In the genomic region with DNA sequence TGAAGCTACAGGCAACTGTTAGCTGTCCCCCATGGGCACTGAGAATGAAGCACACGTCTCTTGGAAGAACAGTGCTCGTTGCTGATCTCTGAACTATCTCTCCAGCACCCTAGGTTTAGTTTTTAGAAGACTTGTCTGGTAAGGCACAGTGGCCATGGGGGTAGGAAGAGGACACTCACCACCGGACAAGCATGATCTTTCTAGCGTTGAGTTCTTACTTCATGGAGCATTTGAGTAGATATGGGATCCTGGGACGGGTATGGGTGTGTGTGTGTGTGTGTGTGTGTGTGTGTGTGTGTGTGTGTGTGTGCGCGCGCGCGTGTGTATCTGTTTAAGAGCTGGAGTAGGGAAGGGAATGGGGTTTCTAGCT, we compare ENCODE assay signal across 8 mouse cellular contexts. TPM values are rescaled to one million over a fixed set of nuclear protein-coding genes. Genes with fewer than 3 reads are reported as not detected.
A peak's percentile ranks its signal among the peaks of the same experiment; 100 is the strongest.
DNase-seq lines count a peak whose midpoint lies in the region; ATAC-seq and TF ChIP-seq lines count a peak whose summit lies in the region.

TSS of gene Cbarp (minus strand) at position 170 of the 370 bp plus-strand sequence.

- TF ChIP-seq CTCF in layer of hippocampus, adult 2 months (conservative IDR thresholded peaks at IDR 0.05): no peak
- TF ChIP-seq CTCF in liver, embryonic 14.5 days (IDR thresholded peaks at IDR 0.05; ENCODE audit: low read depth): no peak

- H3K36me3 ChIP-seq in hindbrain, embryonic 12.5 days: peaks cover 30% of the 10 kb centered on the region
- H3K36me3 ChIP-seq in liver, embryonic 14.5 days (replicated peaks; ENCODE audit: control insufficient read depth, insufficient read depth, low read depth): peaks cover 15% of the 10 kb centered on the region

- peaks cover 19% of the 10 kb centered on the region for H3K27me3 ChIP-seq in hindbrain, embryonic 12.5 days
- peaks cover 33% of the 10 kb centered on the region for H3K27me3 ChIP-seq in liver, embryonic 14.5 days (ENCODE audit: control insufficient read depth, insufficient read depth, low read length)

- H3K4me3 ChIP-seq in layer of hippocampus, adult 2 months: peak within 1 kb of the TSS; percentile 85
- H3K4me3 ChIP-seq in hindbrain, embryonic 12.5 days: peak within 1 kb of the TSS; percentile 72
- H3K4me3 ChIP-seq in liver, embryonic 14.5 days (ENCODE audit: insufficient read depth in 1 of 2, low read depth in 2 of 2, low read length in 2 of 2): peak within 1 kb of the TSS; percentile 62 to 71

- 77% methylated on average over 10 of the region's 10 CpGs for WGBS in hindbrain, embryonic 12.5 days
- 67% methylated on average over 10 of the region's 10 CpGs for WGBS in liver, embryonic 14.5 days (ENCODE audit: insufficient replicate concordance)

- peaks cover 54% of the 10 kb centered on the region for H3K4me1 ChIP-seq in hindbrain, embryonic 12.5 days
- H3K4me1 ChIP-seq in liver, embryonic 14.5 days (replicated peaks; ENCODE audit: control insufficient read depth in 2 of 2, insufficient read depth in 2 of 2, low read length in 1 of 2): peaks cover 5 to 26% of the 10 kb centered on the region in 2 experiments

- no peaks in the 10 kb centered on the region for H3K9me3 ChIP-seq in hindbrain, embryonic 12.5 days (replicated peaks)
- no peaks in the 10 kb centered on the region for H3K9me3 ChIP-seq in liver, embryonic 14.5 days (ENCODE audit: control insufficient read depth, low read length)

- H3K4me2 ChIP-seq in hindbrain, embryonic 12.5 days (replicated peaks): peak within 1 kb of the TSS; percentile 96
- peak within 1 kb of the TSS; percentile 94 for H3K4me2 ChIP-seq in liver, embryonic 14.5 days (ENCODE audit: low read depth)

- DNase-seq in layer of hippocampus, adult 2 months (ENCODE audit: low spot score in 2 of 2): no peak
- DNase-seq in layer of hippocampus, adult 11-12 months (ENCODE audit: low spot score): no peak
- DNase-seq in adrenal gland, postnatal 4 days (ENCODE audit: low spot score in 2 of 2): no peak
- DNase-seq in liver, embryonic 14.5 days (ENCODE audit: low read depth in 3 of 3, low spot score in 3 of 3): no peak
- DNase-seq in embryo, embryonic 10 days (ENCODE audit: low spot score): no peak
- no peak for DNase-seq in embryo, embryonic 11 days
- DNase-seq in lung, postnatal 10 days: no peak

- H3K27ac ChIP-seq in layer of hippocampus, adult 2 months: peak within 1 kb of the TSS; percentile 99
- peak within 1 kb of the TSS; percentile 96 for H3K27ac ChIP-seq in hindbrain, embryonic 12.5 days
- H3K27ac ChIP-seq in liver, embryonic 14.5 days: peak within 1 kb of the TSS; percentile 83

- peak within 1 kb of the TSS; percentile 59 for H3K9ac ChIP-seq in hindbrain, embryonic 12.5 days
- peak within 1 kb of the TSS; percentile 60 for H3K9ac ChIP-seq in liver, embryonic 14.5 days (replicated peaks)

- ATAC-seq in hindbrain, embryonic 12.5 days (ENCODE audit: low FRiP score): no peak
- ATAC-seq in liver, embryonic 14.5 days (ENCODE audit: insufficient read depth): no peak

- TF ChIP-seq EP300 in liver, embryonic 14.5 days (IDR thresholded peaks at IDR 0.05; ENCODE audit: low read depth): no peak

RNA-seq across cellular contexts. Expression of gene Cbarp, which starts in this region (rescaled TPM):
- total RNA-seq in layer of hippocampus, adult 2 months (2021): 100 to 1,000 TPM; 331 to 341 TPM
- total RNA-seq in adrenal gland, postnatal 4 days (2021): 10 to 100 TPM; 49.1 to 72.7 TPM
- 18.4 and 22.3 TPM in 2 replicates for polyA plus RNA-seq in hindbrain, embryonic 12.5 days (2016; fragmentation: Nextera tagmentation; extraction: Ambion mirVana)
- 1.8 and 2.2 TPM in 2 replicates for polyA plus RNA-seq in liver, embryonic 14.5 days (2012; rRNA removed)
- 0.42 and 1.1 TPM in 2 replicates for polyA plus RNA-seq in liver, embryonic 14.5 days (2014; fragmentation: Nextera tagmentation; extraction: Ambion mirVana)

Comparison
In these comparisons a context has a peak if more than half of its experiments do, and no peak if none do; other contexts are left out.
1. RNA of gene Cbarp (total RNA-seq): 331 to 341 TPM in layer of hippocampus, adult 2 months; 49.1 to 72.7 TPM in adrenal gland, postnatal 4 days; every median in the first group is over 4 times any median in the second.
2. Peak in every context shown above with its lines, with median percentiles within 50 percentile points of each other: H3K27ac ChIP-seq and H3K4me3 ChIP-seq.